Mouse (Mus musculus) bone marrow macrophage, adult 2 months (primary cell): ENCODE results near the gene Rln1. TPM values are rescaled to one million over a fixed set of nuclear protein-coding genes. Genes with fewer than 3 reads are reported as not detected.

Experiments
- H3K27ac ChIP-seq: 2 replicates; pipeline ENCODE4 v1.5.1; 2012; ENCODE audit warnings: low read depth, low read length; ENCODE audit not compliant: insufficient read depth
- H3K4me1 ChIP-seq: 2 replicates; pipeline ENCODE4 v1.6.1; 2012; ENCODE audit warnings: low read length; ENCODE audit not compliant: control insufficient read depth, insufficient read depth
- H3K4me3 ChIP-seq: 2 replicates; pipeline ENCODE4 v1.5.1; 2012; ENCODE audit warnings: mild to moderate bottlenecking, low read length, moderate library complexity; ENCODE audit not compliant: insufficient read depth
- CTCF ChIP-seq: IDR thresholded peaks from 2 replicates; pipeline ENCODE4 v1.5.1; 2012; ENCODE audit warnings: low read depth, mild to moderate bottlenecking, low read length, moderate library complexity
- POLR2A ChIP-seq: IDR thresholded peaks from 2 replicates; pipeline ENCODE4 v1.6.1; 2012; ENCODE audit warnings: mild to moderate bottlenecking, low read depth, low read length, borderline replicate concordance
- polyA plus RNA-seq: library from polyadenylated mRNA; stranded (reverse); fragments of >200 nt; gene quantifications from 2 replicates; pipeline ENCODE4 v1.2.4, GENCODE M21; 2012; ENCODE audit not compliant: missing spikeins, insufficient read depth, insufficient read length

Gene Rln1
- polyA plus RNA-seq, 1 experiment = not detected

DNA sequence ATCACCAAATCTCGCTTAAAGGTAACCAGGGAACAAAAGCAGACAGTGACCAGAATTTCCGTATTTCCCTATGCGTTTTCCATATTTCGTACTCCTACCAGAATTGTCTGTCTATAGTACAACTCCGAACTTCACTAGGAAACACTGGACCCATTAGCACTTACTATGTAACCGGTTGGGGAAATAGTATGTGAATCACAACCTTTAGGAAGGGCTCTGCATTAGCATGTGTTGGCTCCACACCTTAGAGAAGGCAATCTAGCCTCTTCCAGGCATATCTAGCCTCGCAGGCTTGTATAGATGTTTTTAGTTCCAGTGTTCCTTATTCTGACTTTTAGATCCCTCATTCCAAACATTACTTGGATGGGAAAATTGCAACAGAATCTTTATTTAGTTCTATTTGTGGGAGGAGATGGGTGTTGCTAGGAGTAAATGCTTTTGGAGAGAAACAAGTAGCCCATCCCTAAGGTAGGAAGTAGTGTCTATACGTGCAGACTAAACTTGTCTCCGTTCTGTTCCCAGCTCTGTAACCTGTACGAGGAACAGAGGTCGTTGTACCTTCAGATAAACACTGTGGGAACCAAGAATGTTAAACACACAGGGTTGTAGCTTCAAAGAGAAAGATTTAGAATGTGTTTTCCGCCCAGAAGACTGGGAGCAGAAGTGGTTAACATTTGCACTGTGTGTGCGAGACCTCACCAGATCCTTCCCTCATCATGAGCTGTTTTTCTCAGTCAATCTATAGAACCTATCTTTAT is 27.9 kb upstream of the Rln1 start:
- TF ChIP-seq CTCF (no peak), POLR2A (no peak)
- H3K4me3 ChIP-seq = peak overlapping the region; percentile 74
- peaks cover 15% of the 10 kb centered on the region for H3K4me1 ChIP-seq
- no peak overlapping the region for H3K27ac ChIP-seq

DNA sequence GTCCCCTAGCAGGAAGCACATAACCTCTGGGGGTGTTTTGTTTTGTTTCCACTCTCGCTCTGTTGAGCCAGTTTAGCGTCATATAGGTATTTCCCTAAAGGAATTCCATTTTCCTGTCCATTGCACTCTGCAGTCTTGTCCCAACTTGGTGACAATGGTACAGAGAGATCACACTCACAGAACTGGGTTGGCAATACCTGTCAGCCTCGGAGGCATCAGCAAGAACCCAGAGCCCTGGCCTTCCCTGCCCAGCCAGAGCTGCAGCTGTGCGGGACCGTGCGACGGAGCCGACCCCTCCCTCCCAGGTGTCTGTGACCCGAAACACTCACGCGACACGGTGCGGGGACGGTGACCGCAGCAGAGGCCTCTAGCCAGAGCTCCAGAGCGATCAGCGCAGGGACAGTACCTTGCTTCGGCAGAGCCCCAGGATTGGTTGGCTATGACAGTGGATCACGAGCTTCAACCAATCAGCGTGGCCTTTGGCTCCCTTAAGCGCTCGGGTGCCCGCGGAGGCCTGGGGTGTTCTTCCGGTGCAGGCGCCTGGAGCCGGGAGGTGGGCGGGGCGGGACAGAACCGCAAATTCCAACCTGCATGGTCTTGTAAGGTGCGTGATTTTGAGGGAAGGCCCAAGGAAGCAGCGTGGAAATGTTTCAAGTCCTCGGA is 27.1 kb upstream of the Rln1 start:
- no peak overlapping the region for H3K27ac ChIP-seq
- no peak for TF ChIP-seq CTCF
- no peak for TF ChIP-seq POLR2A
- peak overlapping the region; percentile 74 for H3K4me3 ChIP-seq
- H3K4me1 ChIP-seq = peaks cover 15% of the 10 kb centered on the region

DNA sequence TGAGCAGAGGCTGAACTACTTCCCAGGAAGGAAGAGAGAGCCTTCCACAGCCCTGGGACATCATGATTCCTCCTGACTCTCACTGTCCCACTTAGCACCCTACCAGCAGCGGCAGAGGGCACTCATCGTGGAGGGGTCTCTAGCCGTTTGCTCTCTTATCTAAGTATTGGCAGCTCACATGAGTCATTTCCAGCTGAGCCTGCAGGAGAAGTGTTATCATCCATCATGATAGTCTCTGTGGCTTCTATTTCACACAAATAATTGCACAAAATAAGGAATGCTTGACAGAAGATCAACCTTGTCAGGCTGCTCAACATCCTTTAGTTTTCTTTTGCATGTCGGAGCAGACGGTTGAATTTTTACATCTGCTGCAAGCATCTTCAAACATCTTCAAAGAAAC is 25.8 kb upstream of the Rln1 start:
- TF ChIP-seq POLR2A (no peak), CTCF (no peak)
- Histone ChIP-seq H3K4me1 (peaks cover 12% of the 10 kb centered on the region), H3K4me3 (no peak overlapping the region), H3K27ac (no peak overlapping the region)

DNA sequence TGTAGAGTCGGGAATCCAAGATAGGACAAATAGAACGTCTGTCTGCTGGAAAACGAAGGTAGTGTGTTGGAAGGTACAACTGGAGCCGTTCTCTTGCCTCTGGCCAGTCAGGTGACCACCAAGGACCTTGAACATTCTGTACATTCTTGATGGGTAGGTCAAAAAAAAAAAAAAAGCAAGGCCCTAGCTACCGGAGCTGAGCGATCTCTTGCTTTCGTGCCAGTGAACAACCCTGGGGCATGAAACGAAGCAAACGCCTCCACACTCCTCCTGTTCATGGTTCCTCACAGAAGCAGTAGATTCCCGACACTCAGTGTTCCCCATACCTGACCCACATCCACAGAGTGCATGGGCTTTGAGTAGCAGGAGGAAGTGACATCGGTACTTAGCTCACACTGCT is 21.8 kb upstream of the Rln1 start:
- H3K27ac ChIP-seq = no peak overlapping the region
- no peak for TF ChIP-seq CTCF
- TF ChIP-seq POLR2A = no peak
- H3K4me3 ChIP-seq = no peak overlapping the region
- peaks cover 5% of the 10 kb centered on the region for H3K4me1 ChIP-seq

DNA sequence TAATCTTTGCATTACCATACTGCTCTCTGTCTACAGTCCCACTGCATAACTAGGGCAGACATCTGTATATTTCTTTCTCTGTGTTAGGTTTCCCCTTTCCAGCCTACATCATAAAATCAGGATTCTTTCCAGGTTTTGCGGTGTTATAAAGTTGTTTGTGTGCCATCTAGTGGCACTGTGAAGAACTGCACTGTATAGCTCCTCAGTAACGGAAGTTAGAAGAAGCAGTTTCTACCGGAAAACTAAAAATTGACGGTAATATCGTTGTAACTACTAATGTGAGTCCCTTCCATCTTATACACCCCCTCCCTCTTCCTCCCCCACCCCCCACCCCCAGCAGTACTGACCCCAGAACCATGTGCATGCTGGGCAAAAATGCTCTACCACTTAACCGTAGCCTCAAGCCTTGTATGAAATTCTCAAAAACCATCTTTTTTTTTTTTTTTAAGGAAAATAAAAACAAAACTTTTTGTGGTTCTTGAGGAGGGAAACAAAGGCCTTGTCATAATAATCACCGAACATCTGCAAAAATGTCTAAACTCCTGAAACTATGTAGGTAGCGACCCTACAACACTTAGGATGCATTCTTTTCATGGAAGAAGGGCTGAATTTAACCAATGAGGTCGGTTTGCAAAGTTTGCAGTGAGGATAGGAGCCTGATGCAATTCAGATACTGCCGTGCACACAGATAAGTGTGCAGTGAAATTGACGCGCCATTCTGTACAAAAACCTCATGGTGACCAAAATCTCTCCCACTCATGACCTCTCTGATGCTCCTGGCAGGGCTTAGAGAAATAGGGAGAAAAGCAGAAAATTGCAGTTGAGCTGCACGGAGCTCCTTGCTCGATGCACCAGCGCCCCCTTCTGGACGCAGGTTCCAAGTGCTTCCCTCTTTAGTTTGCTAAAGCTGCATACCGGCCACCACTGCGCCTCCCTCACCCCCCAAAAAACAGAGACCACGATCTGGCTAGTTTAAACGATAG is 20.7 kb upstream of the Rln1 start:
- H3K27ac ChIP-seq = no peak overlapping the region
- TF ChIP-seq CTCF (peak; percentile 93), POLR2A (no peak)
- H3K4me3 ChIP-seq = peak overlapping the region; percentile 29
- no peaks in the 10 kb centered on the region for H3K4me1 ChIP-seq

DNA sequence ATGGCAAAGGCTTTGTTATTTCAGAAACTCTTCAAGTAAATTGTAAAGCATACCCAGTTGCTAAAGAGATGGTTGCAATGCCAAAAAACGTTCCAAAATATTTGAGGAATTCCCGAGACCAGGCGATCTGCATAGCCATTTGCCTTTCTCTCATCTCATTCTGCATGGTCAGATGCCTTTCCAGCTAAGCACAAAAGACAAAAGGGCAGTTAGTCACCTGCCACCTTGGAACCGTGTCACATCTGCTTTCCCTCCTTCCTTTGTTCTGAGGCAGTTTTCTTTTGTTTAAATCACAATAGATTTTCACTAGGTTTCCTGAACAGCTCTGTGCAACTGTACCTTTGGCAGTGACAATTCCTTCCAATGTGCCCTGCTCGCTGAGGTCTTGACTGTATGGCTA is 16.5 kb upstream of the Rln1 start:
- no peak overlapping the region for H3K4me3 ChIP-seq
- H3K4me1 ChIP-seq = no peaks in the 10 kb centered on the region
- TF ChIP-seq POLR2A (no peak), CTCF (no peak)
- no peak overlapping the region for H3K27ac ChIP-seq

DNA sequence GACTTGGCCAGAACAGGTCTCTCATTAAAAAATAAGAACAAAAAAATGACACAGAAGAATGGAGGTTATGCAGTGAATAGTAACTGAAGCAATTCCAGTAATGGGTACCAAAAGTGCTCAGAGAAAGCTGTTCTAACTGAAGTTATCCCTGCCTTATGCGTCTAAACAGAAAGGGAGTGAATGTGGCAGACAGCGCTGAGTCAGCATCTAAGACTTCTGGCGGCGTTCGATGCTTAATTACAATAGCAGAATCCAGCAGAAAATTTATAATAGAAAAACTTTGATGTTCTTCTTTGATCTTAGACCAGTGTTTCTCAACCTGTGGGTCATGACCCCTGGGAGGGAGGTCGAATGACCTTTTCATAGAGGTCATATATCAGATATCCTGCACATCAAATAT is 11.2 kb upstream of the Rln1 start:
- H3K4me3 ChIP-seq = no peak overlapping the region
- H3K4me1 ChIP-seq = peaks cover 4% of the 10 kb centered on the region
- H3K27ac ChIP-seq = no peak overlapping the region
- TF ChIP-seq CTCF (no peak), POLR2A (no peak)

DNA sequence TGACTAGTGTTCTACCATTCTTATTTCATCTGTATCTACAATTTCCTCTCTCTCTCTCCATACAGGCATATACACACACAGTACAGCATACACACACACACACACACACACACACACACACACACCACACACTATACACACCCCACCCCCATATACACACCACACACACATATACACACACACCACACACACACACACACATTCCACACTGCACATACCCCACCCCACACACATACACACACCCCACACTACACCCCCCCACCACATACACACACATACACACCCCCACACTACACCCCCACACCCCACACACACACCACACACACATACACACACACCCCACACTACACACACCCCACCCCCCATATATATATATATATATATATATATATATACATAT is 10.4 kb upstream of the Rln1 start:
- Histone ChIP-seq H3K4me1 (peaks cover 4% of the 10 kb centered on the region), H3K4me3 (no peak overlapping the region), H3K27ac (no peak overlapping the region)
- TF ChIP-seq CTCF (no peak), POLR2A (no peak)

DNA sequence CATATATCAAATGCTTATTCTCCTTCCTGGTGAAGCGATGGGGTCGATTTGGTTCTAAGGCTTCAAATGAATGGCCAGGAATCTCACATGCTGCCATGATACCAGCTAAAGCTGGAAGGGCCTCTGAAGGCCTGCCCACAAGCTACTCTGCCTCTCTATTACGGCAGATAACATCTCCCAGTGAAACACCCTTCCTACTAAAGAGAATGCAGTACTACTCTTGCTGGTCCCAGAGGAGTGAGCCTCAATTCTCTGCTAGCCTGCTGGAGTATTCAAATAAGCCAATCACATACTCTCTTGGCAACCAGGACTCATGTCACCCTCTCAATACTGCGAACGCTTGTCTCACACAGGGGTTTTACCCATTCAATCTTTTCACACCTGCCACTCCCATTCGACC is 7.8 kb upstream of the Rln1 start:
- Histone ChIP-seq H3K4me3 (no peak overlapping the region), H3K27ac (no peak overlapping the region), H3K4me1 (peaks cover 4% of the 10 kb centered on the region)
- TF ChIP-seq CTCF (no peak), POLR2A (no peak)
